Mouse (Mus musculus) brain, embryonic 14.5 days (tissue): ENCODE results near the gene Rgl1.

Experiments used
- CTCF ChIP-seq: fragments of 200-500 bp; IDR thresholded peaks from 2 replicates; pipeline ENCODE4 v1.5.1; 2012; ENCODE audit warnings: inconsistent platforms, mild to moderate bottlenecking, moderate library complexity, borderline replicate concordance; ENCODE audit not compliant: insufficient read depth, insufficient read length; ENCODE audit errors: extremely low read depth
- POLR2A ChIP-seq: fragments of 200-500 bp; IDR thresholded peaks from 2 replicates; pipeline ENCODE4 v1.6.1; 2012; ENCODE audit warnings: mild to moderate bottlenecking, inconsistent platforms, borderline replicate concordance; ENCODE audit not compliant: poor library complexity, insufficient read depth, insufficient read length, severe bottlenecking; ENCODE audit errors: extremely low read depth

GRCm38 (mm10) chr1:152615987-152616776 lies 150.0 kb downstream of the Rgl1 start:
- no peak for TF ChIP-seq POLR2A
- no peak for TF ChIP-seq CTCF
